Mouse (Mus musculus) myocyte (in vitro differentiated cells): ENCODE measurements around the gene Plod1.

Experiments used
- CEBPB ChIP-seq: IDR thresholded peaks from 2 replicates; pipeline ENCODE4 v1.6.1; 2011; ENCODE audit warnings: mild to moderate bottlenecking, moderate library complexity; ENCODE audit not compliant: poor library complexity, insufficient read depth, severe bottlenecking
- MAX ChIP-seq: IDR thresholded peaks from one replicate; pipeline ENCODE4 v1.6.1; 2011; ENCODE audit warnings: low read depth, mild to moderate bottlenecking, control low read depth
- POLR2A ChIP-seq: IDR thresholded peaks from one replicate; pipeline ENCODE4 v1.6.1; 2011; ENCODE audit warnings: low read depth, mild to moderate bottlenecking, control low read depth, moderate library complexity; ENCODE audit not compliant: insufficient read length
- TCF12 ChIP-seq: IDR thresholded peaks from one replicate; pipeline ENCODE4 v1.6.1; 2011; ENCODE audit warnings: mild to moderate bottlenecking, control low read depth; ENCODE audit not compliant: poor library complexity, insufficient read depth, severe bottlenecking

- TF ChIP-seq POLR2A, result no peak
- TF ChIP-seq MAX, result no peak
- no peak for TF ChIP-seq TCF12
- TF ChIP-seq CEBPB, result no peak
These were observed 53.5 kb downstream of the Plod1 start for GRCm38 (mm10) chr4:147883041-147883440.
